Mouse (Mus musculus): Measurements from ENCODE around the gene Majin.

Gene Majin

GRCm38 (mm10) chr19:6262839-6263433, 78.7 kb downstream of the Majin start:
- DNase-seq (ENCODE audit: low read depth, low spot score), result no peak

DNA sequence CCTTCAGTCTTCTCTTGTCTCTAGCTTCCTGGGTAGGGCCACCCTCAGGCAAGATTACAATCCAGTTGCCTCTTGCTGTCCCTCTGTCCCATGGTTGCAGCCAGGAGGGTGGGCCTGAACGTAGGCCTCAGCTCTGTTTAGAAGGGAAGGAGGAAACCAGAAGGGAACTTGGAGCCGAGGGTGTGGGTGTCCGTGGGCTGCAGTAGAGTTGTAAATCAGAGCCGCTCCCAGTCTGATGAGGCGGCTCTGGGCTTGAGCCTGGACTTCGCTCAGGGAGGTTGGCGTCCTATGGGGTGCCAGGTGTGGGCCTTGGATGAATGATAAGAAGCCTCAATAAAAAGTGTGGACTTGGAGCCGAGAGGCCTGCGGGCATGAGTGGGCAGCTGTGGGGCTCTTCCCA, 80.0 kb downstream of the Majin start:
- DNase-seq (ENCODE audit: low read depth, low spot score), result no peak

GRCm38 (mm10) chr19:6264945-6265344, 80.8 kb downstream of the Majin start:
- no peak for DNase-seq (ENCODE audit: low read depth, low spot score)

- DNase-seq (ENCODE audit: low read depth, low spot score), result no peak
Measured at GRCm38 (mm10) chr19:6265727-6266182, 81.6 kb downstream of the Majin start.

GRCm38 (mm10) chr19:6267306-6268169, 83.3 kb downstream of the Majin start:
- DNase-seq (ENCODE audit: low read depth, low spot score), result no peak

DNA sequence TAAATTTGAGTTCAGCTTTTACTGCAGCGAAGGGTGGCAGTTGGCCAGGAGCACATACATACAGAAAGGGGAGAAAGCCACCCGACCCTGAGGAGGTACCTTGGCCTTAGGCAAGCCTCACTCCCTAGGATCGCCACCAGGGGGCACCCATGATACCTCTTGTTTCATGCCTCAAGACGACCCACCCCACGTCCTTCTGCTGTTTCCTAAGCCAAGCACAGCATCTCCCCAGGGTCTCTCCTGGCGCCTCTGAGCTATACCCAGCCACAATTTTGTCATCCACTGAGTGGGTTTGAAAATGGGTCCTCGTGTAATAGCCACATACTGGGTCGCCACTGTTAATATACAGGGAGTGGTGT, 84.0 kb downstream of the Majin start:
- peak; percentile 96 for DNase-seq (ENCODE audit: low read depth, low spot score)

- DNase-seq (ENCODE audit: low read depth, low spot score), result no peak
Measured at GRCm38 (mm10) chr19:6268670-6269132, 84.5 kb downstream of the Majin start.

DNA sequence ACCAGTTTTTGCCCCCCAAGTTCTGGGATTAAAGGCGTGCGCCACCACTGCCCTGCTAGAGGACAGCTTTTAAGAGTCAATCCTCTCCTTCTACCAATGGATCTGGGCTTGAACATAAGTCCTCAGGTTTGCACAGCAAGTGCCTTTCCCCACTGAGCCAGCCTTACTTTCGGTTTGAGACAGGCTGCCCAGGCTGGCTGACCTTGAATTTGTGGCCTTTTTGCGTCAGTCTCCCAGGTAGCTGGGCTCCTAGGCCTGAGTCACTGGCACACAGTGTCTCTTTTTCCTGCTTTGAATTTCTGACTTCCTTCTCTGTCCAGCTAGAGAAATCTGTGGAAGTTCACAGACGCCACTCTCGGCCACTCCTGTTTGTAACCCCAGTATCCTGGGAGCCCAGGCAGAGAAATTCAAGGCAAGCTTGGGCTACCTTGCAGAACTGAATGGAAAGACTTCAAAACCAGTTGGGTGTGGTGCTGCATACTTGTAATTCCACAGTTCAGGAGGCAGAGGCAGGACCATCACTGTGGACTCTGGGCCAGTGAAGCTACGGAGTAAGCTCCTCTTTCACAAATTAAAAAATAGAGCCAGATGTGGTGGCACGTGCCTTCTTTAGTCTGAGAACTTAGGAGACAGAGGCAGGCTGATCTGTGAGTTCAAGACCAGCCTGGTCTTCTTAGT, 85.7 kb downstream of the Majin start:
- no peak for DNase-seq (ENCODE audit: low read depth, low spot score)

DNA sequence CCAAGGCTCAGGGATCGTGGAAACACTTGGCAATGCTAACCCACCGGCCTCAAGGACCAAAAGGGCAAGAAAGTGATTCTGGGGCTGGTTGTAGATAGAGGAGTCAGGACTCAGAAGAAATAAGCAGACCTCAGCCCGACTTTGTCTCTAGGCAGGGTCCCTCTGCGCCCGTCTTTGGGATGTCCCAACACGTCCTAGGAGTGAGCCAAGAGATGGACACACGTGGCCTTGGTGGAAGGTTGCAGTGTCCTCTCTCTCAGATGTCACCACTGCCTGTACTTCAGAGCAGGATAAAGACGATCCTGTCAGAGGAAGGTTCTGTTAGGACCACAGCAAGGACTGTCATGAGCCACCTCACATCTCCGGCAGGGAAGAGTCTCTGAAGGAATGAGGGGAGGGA, 86.5 kb downstream of the Majin start:
- no peak for DNase-seq (ENCODE audit: low read depth, low spot score)

DNA sequence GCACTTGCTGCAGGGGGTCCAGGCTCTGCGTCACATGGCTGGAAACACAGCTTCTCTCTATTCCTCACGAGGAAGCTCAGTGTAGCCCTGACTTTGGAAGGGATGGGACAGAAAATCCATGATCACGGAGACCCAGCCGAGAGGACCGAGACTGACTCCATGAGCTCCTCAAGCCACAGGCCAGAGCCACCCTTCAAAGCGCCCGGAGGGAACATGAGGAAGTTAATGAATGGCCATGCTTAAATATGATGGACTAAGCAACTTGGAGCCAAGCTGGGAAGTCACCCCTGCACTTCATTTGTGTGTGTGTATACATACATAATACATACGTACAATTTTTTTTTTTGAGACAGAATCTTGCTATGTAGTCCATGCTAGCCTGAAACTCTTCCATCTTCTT, 87.0 kb downstream of the Majin start:
- no peak for DNase-seq (ENCODE audit: low read depth, low spot score)

GRCm38 (mm10) chr19:6272053-6272452, 87.9 kb downstream of the Majin start:
- DNase-seq (ENCODE audit: low read depth, low spot score), result no peak

DNA sequence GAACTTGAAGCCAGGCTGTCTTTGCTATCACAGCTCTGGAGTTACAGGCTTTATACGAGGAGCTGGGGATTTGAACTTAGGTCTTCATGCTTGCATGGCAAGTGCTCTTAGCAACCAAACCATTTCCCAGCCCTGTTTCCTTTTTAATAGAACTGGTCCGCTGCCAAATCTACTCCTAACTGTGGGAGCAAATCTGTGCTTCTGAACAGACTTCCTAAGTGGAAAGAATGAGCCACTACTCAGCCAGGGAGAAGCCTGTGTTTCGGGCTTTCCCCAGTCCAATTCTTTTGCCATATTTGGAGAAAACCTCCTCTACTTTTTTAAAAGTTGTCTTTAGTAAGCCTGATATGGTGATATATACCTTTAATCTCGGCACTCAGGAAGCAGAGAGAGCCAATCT, 88.5 kb downstream of the Majin start:
- DNase-seq (ENCODE audit: low read depth, low spot score), result peak; percentile 59

DNA sequence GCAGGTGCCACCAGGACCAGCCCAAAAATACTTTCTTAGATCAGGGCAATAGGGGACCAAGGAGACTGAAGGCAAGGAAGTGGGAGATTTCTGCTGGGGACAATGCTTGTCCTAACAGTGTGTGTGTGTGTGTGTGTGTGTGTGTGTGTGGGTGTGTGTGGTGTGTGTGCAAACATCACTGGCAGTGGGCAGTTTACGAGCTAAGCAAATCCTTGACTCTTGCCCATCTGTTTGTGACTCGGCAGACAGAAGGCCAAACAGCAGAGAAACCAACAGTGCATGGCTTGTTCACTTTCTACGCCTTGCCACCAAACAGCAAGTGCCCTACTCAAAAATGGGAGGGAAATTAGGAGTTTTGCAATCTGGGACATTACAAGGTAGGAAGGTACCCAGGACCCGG, 89.4 kb downstream of the Majin start:
- DNase-seq (ENCODE audit: low read depth, low spot score), result no peak
